Comparison of ENCODE assay signal across 10 mouse cellular contexts in genomic region chr9:48834006-48834405, GRCm38 (mm10). TPM values are rescaled to one million over a fixed set of nuclear protein-coding genes. Genes with fewer than 3 reads are reported as not detected.
DNase-seq lines count a peak whose midpoint lies in the region; ATAC-seq and TF ChIP-seq lines count a peak whose summit lies in the region.
"Had no signal": no experiment of that assay in that cellular context is flagged by ENCODE, and none has a peak within 500 bp of the region (broad histone marks: within the 10 kb centered on the region; RNA-seq: fewer than 3 reads in every experiment).

No protein-coding gene starts in this region.

- ATAC-seq in lung, postnatal 0 days = no peak
- ATAC-seq in heart, embryonic 13.5 days (ENCODE audit: extremely low read depth, insufficient number of reproducible peaks, low FRiP score, low TSS enrichment) = no peak
- ATAC-seq in limb, embryonic 14.5 days (ENCODE audit: low FRiP score, low read depth) = no peak
- ATAC-seq in stomach, embryonic 15.5 days (ENCODE audit: insufficient read depth, low FRiP score, low read depth) = no peak

- no peaks in the 10 kb centered on the region for H3K27me3 ChIP-seq in lung, postnatal 0 days (replicated peaks; ENCODE audit: insufficient read depth, low read length)
- H3K27me3 ChIP-seq in heart, embryonic 13.5 days (replicated peaks) = peaks cover 92% of the 10 kb centered on the region
- peaks cover 70% of the 10 kb centered on the region for H3K27me3 ChIP-seq in limb, embryonic 14.5 days (ENCODE audit: control insufficient read depth, insufficient read depth, low read length)
- peaks cover 69% of the 10 kb centered on the region for H3K27me3 ChIP-seq in stomach, embryonic 15.5 days (replicated peaks)

- no peak for TF ChIP-seq CTCF in lung, postnatal 0 days (IDR thresholded peaks at IDR 0.05)

- no peaks in the 10 kb centered on the region for H3K9me3 ChIP-seq in lung, postnatal 0 days (ENCODE audit: low read length)
- H3K9me3 ChIP-seq in heart, embryonic 13.5 days = no peaks in the 10 kb centered on the region
- H3K9me3 ChIP-seq in limb, embryonic 14.5 days (ENCODE audit: control insufficient read depth, low read length) = no peaks in the 10 kb centered on the region; the same call in 1 of the 2 replicates
- H3K9me3 ChIP-seq in stomach, embryonic 15.5 days = no peaks in the 10 kb centered on the region

- H3K9ac ChIP-seq in lung, postnatal 0 days (replicated peaks; ENCODE audit: low read depth) = peak overlapping the region; percentile 97
- no peak overlapping the region; the same call in 1 of the 2 replicates for H3K9ac ChIP-seq in heart, embryonic 13.5 days
- H3K9ac ChIP-seq in limb, embryonic 14.5 days (ENCODE audit: low read depth, low read length, severe bottlenecking) = no peak overlapping the region
- H3K9ac ChIP-seq in stomach, embryonic 15.5 days = no peak overlapping the region

- H3K4me2 ChIP-seq in lung, postnatal 0 days (replicated peaks; ENCODE audit: low read depth, low read length) = peak overlapping the region; percentile 80
- H3K4me2 ChIP-seq in heart, embryonic 13.5 days = peak overlapping the region; percentile 99
- 0 out of 2 replicates have a peak overlapping the region, but pooled peaks have one; percentile 97 for H3K4me2 ChIP-seq in limb, embryonic 14.5 days (replicated peaks; ENCODE audit: low read depth, low read length, severe bottlenecking)
- peak overlapping the region; percentile 98 for H3K4me2 ChIP-seq in stomach, embryonic 15.5 days

- TF ChIP-seq POLR2A in limb, embryonic 14.5 days (IDR thresholded peaks at IDR 0.05; ENCODE audit: borderline replicate concordance, extremely low read depth, insufficient read depth, insufficient read length) = no peak

- no peak for TF ChIP-seq EP300 in lung, postnatal 0 days (IDR thresholded peaks at IDR 0.05)

- WGBS in lung, postnatal 0 days = 24% methylated on average over 4 of the region's 4 CpGs
- 28% methylated on average over 4 of the region's 4 CpGs for WGBS in heart, embryonic 13.5 days
- 22% methylated on average over 4 of the region's 4 CpGs for WGBS in limb, embryonic 14.5 days
- 27% methylated on average over 4 of the region's 4 CpGs for WGBS in stomach, embryonic 15.5 days

- H3K36me3 ChIP-seq in lung, postnatal 0 days (ENCODE audit: insufficient read depth, low read length) = peaks cover 34% of the 10 kb centered on the region
- no peaks in the 10 kb centered on the region for H3K36me3 ChIP-seq in heart, embryonic 13.5 days
- no peaks in the 10 kb centered on the region for H3K36me3 ChIP-seq in limb, embryonic 14.5 days (ENCODE audit: control insufficient read depth, insufficient read depth, low read length)
- no peaks in the 10 kb centered on the region for H3K36me3 ChIP-seq in stomach, embryonic 15.5 days

- peak overlapping the region; percentile 96 for H3K4me3 ChIP-seq in lung, postnatal 0 days (ENCODE audit: low read depth, low read length)
- peak overlapping the region; percentile 64; the same call in 1 of the 2 replicates for H3K4me3 ChIP-seq in heart, embryonic 13.5 days
- H3K4me3 ChIP-seq in limb, embryonic 14.5 days (replicated peaks; ENCODE audit: low read length) = peak overlapping the region; percentile 55; the same call in 1 of the 2 replicates
- H3K4me3 ChIP-seq in stomach, embryonic 15.5 days (replicated peaks) = peak overlapping the region; percentile 65

- peak; percentile 35 for DNase-seq in lung, postnatal 0 days (ENCODE audit: low spot score)
- no peak for DNase-seq in lung, postnatal 25 days (ENCODE audit: low spot score)
- no peak for DNase-seq in limb, embryonic 14.5 days (ENCODE audit: low spot score)
- DNase-seq in cerebellum, adult 11 months = no peak
- DNase-seq in urinary bladder, postnatal 14 days (ENCODE audit: low spot score) = no peak
- no peak for DNase-seq in yolk sac, embryonic 10.5 days (ENCODE audit: low spot score)
- DNase-seq: cerebellum, adult 9-11 months; thymus, postnatal 36 days had no signal

- H3K4me1 ChIP-seq in lung, postnatal 0 days (ENCODE audit: insufficient read depth, low read depth, low read length) = peaks cover 24% of the 10 kb centered on the region
- H3K4me1 ChIP-seq in heart, embryonic 13.5 days = peaks cover 40% of the 10 kb centered on the region
- H3K4me1 ChIP-seq in limb, embryonic 14.5 days (ENCODE audit: control insufficient read depth, insufficient read depth, low read length) = peaks cover 20% of the 10 kb centered on the region
- peaks cover 26% of the 10 kb centered on the region for H3K4me1 ChIP-seq in stomach, embryonic 15.5 days

- H3K27ac ChIP-seq in lung, postnatal 0 days (ENCODE audit: low read length) = peak overlapping the region; percentile 97; the same call in 1 of the 2 replicates
- H3K27ac ChIP-seq in heart, embryonic 13.5 days (replicated peaks) = no peak overlapping the region
- no peak overlapping the region for H3K27ac ChIP-seq in limb, embryonic 14.5 days (replicated peaks; ENCODE audit: low read depth, low read length)
- no peak overlapping the region for H3K27ac ChIP-seq in stomach, embryonic 15.5 days

RNA-seq across cellular contexts. Expression of gene Zbtb16, which starts 2.0 kb away (rescaled TPM):
- polyA plus RNA-seq in lung, postnatal 0 days (2015; fragmentation: Nextera tagmentation; extraction: Ambion mirVana) = 3.9 and 19.7 TPM in 2 replicates
- 1.1 TPM in 2 replicates for polyA plus RNA-seq in heart, embryonic 13.5 days (2015; fragmentation: Nextera tagmentation; extraction: Ambion mirVana)
- 0.60 and 0.91 TPM in 2 replicates for polyA plus RNA-seq in limb, embryonic 14.5 days (2012; rRNA removed)
- 1.3 and 1.9 TPM in 2 replicates for polyA plus RNA-seq in limb, embryonic 14.5 days (2014; fragmentation: Nextera tagmentation; extraction: Ambion mirVana)
- polyA plus RNA-seq in stomach, embryonic 15.5 days (2015; fragmentation: Nextera tagmentation; extraction: Ambion mirVana) = 3.9 and 4.5 TPM in 2 replicates
